Mouse (Mus musculus): ENCODE results near the gene Aldh6a1. TPM values are rescaled to one million over a fixed set of nuclear protein-coding genes. Genes with fewer than 3 reads are reported as not detected.

Aldh6a1 gene
- polyA plus RNA-seq, 1 experiment from 2014 or later: 35.0 TPM

Other genes with a start within 250 kb of the Aldh6a1 start
- 7.0 and 8.6 TPM in 2 replicates for gene Elmsan1, start 232.1 kb downstream of the Aldh6a1 start, polyA plus RNA-seq (2016; fragmentation: Nextera tagmentation; extraction: Ambion mirVana)
- 13.2 and 13.4 TPM in 2 replicates for gene Ptgr2, start 165.8 kb downstream of the Aldh6a1 start, polyA plus RNA-seq (2016; fragmentation: Nextera tagmentation; extraction: Ambion mirVana)
- 109 and 114 TPM in 2 replicates for gene Zfp410, start 134.2 kb downstream of the Aldh6a1 start, polyA plus RNA-seq (2016; fragmentation: Nextera tagmentation; extraction: Ambion mirVana)
- 44.5 and 47.7 TPM in 2 replicates for gene Coq6, start 89.3 kb downstream of the Aldh6a1 start, polyA plus RNA-seq (2016; fragmentation: Nextera tagmentation; extraction: Ambion mirVana)
- gene Fam161b, start 89.2 kb downstream of the Aldh6a1 start, polyA plus RNA-seq (2016; fragmentation: Nextera tagmentation; extraction: Ambion mirVana): 4.0 and 5.0 TPM in 2 replicates
- 10.9 and 11.4 TPM in 2 replicates for gene Entpd5, start 42.0 kb downstream of the Aldh6a1 start, polyA plus RNA-seq (2016; fragmentation: Nextera tagmentation; extraction: Ambion mirVana)
- gene Bbof1, start 41.9 kb downstream of the Aldh6a1 start, polyA plus RNA-seq (2016; fragmentation: Nextera tagmentation; extraction: Ambion mirVana): 1.5 and 2.1 TPM in 2 replicates
- 28.9 and 31.0 TPM in 2 replicates for gene Rnf113a2, start 33.8 kb downstream of the Aldh6a1 start, polyA plus RNA-seq (2016; fragmentation: Nextera tagmentation; extraction: Ambion mirVana)
- 29.5 and 30.6 TPM in 2 replicates for gene Lin52, start 418 bp upstream of the Aldh6a1 start, polyA plus RNA-seq (2016; fragmentation: Nextera tagmentation; extraction: Ambion mirVana)
- gene Vsx2, start 118.8 kb upstream of the Aldh6a1 start, polyA plus RNA-seq (2016; fragmentation: Nextera tagmentation; extraction: Ambion mirVana): 0.13 and 0.24 TPM in 2 replicates
- gene Abcd4, start 166.4 kb upstream of the Aldh6a1 start, polyA plus RNA-seq (2016; fragmentation: Nextera tagmentation; extraction: Ambion mirVana): 16.3 and 17.8 TPM in 2 replicates
- not detected in 2 replicates for gene Vrtn, start 190.0 kb upstream of the Aldh6a1 start, polyA plus RNA-seq (2016; fragmentation: Nextera tagmentation; extraction: Ambion mirVana)
- not detected in 2 replicates for gene Syndig1l, start 247.8 kb upstream of the Aldh6a1 start, polyA plus RNA-seq (2016; fragmentation: Nextera tagmentation; extraction: Ambion mirVana)

Measured in limb, embryonic 12.5 days (tissue).